Mouse (Mus musculus): ENCODE measurements around the gene Rab14. TPM values are rescaled to one million over a fixed set of nuclear protein-coding genes. Genes with fewer than 3 reads are reported as not detected.

Gene Rab14
- polyA plus RNA-seq, 1 experiment from 2014 or later = 415 TPM

DNA sequence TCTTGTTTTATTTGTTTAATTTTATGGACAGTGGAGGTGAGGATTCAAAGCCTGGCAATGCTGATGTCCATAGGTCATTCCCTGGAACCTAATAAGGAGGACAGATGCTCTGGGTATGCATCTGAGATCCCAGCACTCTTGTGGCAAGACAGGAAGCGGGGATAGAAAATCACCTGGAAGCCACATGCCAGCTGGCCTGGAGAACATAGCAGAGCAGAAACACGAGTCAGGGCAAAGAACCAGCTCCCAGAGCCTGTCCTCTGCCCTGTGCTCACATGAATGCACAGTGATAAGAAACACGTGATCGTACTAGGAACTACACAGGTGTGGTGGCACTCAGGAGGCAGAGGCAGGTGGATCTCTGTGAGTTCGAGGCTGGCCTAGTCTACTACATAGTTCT is 34.1 kb downstream of the Rab14 start:
- ATAC-seq (ENCODE audit: low FRiP score, low TSS enrichment) (no peak), DNase-seq (no peak)
- no peaks in the 10 kb centered on the region for H3K4me1 ChIP-seq (ENCODE audit: control insufficient read depth, insufficient read depth, low read length)
- H3K4me2 ChIP-seq (ENCODE audit: low read length) = no peak overlapping the region
- no peak overlapping the region for H3K27ac ChIP-seq (replicated peaks; ENCODE audit: low read depth, low read length)
- H3K36me3 ChIP-seq (ENCODE audit: control insufficient read depth, insufficient read depth, low read length) = peaks cover 84% of the 10 kb centered on the region
- WGBS = 93% methylated on average over 5 of the region's 5 CpGs
- H3K4me3 ChIP-seq (replicated peaks; ENCODE audit: low read depth, low read length) = no peak overlapping the region
- no peaks in the 10 kb centered on the region for H3K27me3 ChIP-seq (ENCODE audit: control insufficient read depth, insufficient read depth, low read length)
- H3K9ac ChIP-seq (replicated peaks; ENCODE audit: low read length) = no peak overlapping the region
- no peaks in the 10 kb centered on the region for H3K9me3 ChIP-seq (ENCODE audit: control insufficient read depth, low read length)

DNA sequence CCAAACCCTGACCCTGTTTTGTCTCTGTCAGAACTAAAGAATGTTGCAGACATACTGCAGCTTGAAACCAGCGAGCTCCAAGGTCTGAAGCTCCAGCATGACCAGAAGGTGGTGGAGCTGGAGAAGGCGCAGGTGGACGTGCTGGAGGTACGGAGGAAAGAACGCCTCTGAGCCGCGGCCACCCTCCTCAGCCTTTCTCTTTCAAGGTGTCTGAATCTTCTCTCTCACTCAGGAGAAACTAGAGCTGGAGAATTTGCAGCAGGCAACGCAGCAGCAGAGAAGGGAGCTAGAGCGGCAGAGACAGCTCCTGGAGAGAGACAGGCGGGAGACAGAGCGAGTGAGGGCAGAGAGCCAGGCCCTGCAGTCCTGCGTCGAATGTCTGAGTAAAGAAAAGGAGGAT is 35.5 kb downstream of the Rab14 start:
- ATAC-seq (ENCODE audit: low FRiP score, low TSS enrichment) = no peak
- no peak for DNase-seq
- 93% methylated on average over 13 of the region's 13 CpGs for WGBS
- H3K27ac ChIP-seq (replicated peaks; ENCODE audit: low read depth, low read length) = no peak overlapping the region
- peaks cover 75% of the 10 kb centered on the region for H3K36me3 ChIP-seq (ENCODE audit: control insufficient read depth, insufficient read depth, low read length)
- H3K4me3 ChIP-seq (replicated peaks; ENCODE audit: low read depth, low read length) = no peak overlapping the region
- no peak overlapping the region for H3K4me2 ChIP-seq (ENCODE audit: low read length)
- no peak overlapping the region for H3K9ac ChIP-seq (replicated peaks; ENCODE audit: low read length)
- no peaks in the 10 kb centered on the region for H3K27me3 ChIP-seq (ENCODE audit: control insufficient read depth, insufficient read depth, low read length)
- no peaks in the 10 kb centered on the region for H3K4me1 ChIP-seq (ENCODE audit: control insufficient read depth, insufficient read depth, low read length)
- no peaks in the 10 kb centered on the region for H3K9me3 ChIP-seq (ENCODE audit: control insufficient read depth, low read length)

- WGBS = 98% methylated on average over 5 of the region's 5 CpGs
- H3K9me3 ChIP-seq (ENCODE audit: control insufficient read depth, low read length) = no peaks in the 10 kb centered on the region
- H3K27me3 ChIP-seq (ENCODE audit: control insufficient read depth, insufficient read depth, low read length) = no peaks in the 10 kb centered on the region
- no peak overlapping the region for H3K4me3 ChIP-seq (replicated peaks; ENCODE audit: low read depth, low read length)
- H3K27ac ChIP-seq (replicated peaks; ENCODE audit: low read depth, low read length) = no peak overlapping the region
- ATAC-seq (ENCODE audit: low FRiP score, low TSS enrichment) (no peak), DNase-seq (no peak)
- H3K4me2 ChIP-seq (ENCODE audit: low read length) = no peak overlapping the region
- H3K4me1 ChIP-seq (ENCODE audit: control insufficient read depth, insufficient read depth, low read length) = no peaks in the 10 kb centered on the region
- no peak overlapping the region for H3K9ac ChIP-seq (replicated peaks; ENCODE audit: low read length)
- H3K36me3 ChIP-seq (ENCODE audit: control insufficient read depth, insufficient read depth, low read length) = peaks cover 70% of the 10 kb centered on the region
Measured at GRCm38 (mm10) chr2:35163396-35163795, 37.5 kb downstream of the Rab14 start.

GRCm38 (mm10) chr2:35161846-35162488 is 39.0 kb downstream of the Rab14 start:
- Histone ChIP-seq H3K27ac (replicated peaks; ENCODE audit: low read depth, low read length) (no peak overlapping the region), H3K9me3 (ENCODE audit: control insufficient read depth, low read length) (no peaks in the 10 kb centered on the region), H3K4me1 (ENCODE audit: control insufficient read depth, insufficient read depth, low read length) (no peaks in the 10 kb centered on the region), H3K4me2 (ENCODE audit: low read length) (no peak overlapping the region), H3K27me3 (ENCODE audit: control insufficient read depth, insufficient read depth, low read length) (no peaks in the 10 kb centered on the region), H3K9ac (replicated peaks; ENCODE audit: low read length) (no peak overlapping the region), H3K36me3 (ENCODE audit: control insufficient read depth, insufficient read depth, low read length) (peaks cover 69% of the 10 kb centered on the region), H3K4me3 (replicated peaks; ENCODE audit: low read depth, low read length) (no peak overlapping the region)
- DNase-seq (no peak), ATAC-seq (ENCODE audit: low FRiP score, low TSS enrichment) (no peak)
- 90% methylated on average over 4 of the region's 4 CpGs for WGBS

DNA sequence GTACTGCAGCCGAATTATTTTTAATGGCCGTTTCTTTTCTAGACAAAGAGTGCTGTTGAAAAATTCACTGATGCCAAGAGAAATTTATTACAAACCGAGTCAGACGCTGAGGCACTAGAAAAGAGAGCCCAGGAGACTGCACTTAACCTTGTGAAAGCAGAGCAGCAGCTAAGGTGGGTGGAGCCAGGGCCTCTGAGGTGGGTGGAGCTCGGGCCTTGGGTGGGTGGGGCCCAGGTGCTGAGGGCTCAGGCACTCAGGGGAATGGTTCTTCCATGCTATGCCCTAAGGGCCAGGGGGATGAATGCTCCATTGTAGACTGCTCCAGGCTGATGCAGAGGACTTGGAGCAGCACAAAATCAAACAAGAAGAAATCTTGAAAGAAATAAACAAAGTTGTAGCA is 40.7 kb downstream of the Rab14 start:
- Histone ChIP-seq H3K4me1 (ENCODE audit: control insufficient read depth, insufficient read depth, low read length) (no peaks in the 10 kb centered on the region), H3K4me3 (replicated peaks; ENCODE audit: low read depth, low read length) (no peak overlapping the region), H3K36me3 (ENCODE audit: control insufficient read depth, insufficient read depth, low read length) (peaks cover 69% of the 10 kb centered on the region), H3K27ac (replicated peaks; ENCODE audit: low read depth, low read length) (no peak overlapping the region), H3K27me3 (ENCODE audit: control insufficient read depth, insufficient read depth, low read length) (no peaks in the 10 kb centered on the region), H3K9ac (replicated peaks; ENCODE audit: low read length) (no peak overlapping the region), H3K4me2 (ENCODE audit: low read length) (no peak overlapping the region), H3K9me3 (ENCODE audit: control insufficient read depth, low read length) (no peaks in the 10 kb centered on the region)
- ATAC-seq (ENCODE audit: low FRiP score, low TSS enrichment) = no peak
- WGBS = 75% methylated on average over 5 of the region's 5 CpGs
- no peak for DNase-seq

DNA sequence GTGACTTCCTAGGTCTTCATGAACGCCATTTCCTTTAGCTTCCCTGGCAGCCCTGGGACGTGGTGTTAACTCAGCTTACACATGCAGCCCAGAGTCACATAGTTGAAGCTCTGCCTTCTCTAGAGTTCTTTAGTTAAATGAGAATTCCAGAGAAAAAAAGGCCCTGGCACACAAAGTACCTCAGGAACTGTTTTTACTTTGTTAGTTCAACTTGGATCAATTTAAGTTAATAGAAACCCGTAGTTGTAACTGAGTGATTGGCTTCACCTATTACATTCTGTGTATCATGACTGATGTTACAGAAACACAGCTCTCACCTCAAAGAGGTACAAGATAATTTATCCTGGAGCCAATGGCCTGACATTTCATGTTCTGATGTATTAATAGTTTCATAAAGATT is 42.6 kb downstream of the Rab14 start:
- WGBS = 90% methylated on average over 3 of the region's 3 CpGs
- no peak for DNase-seq
- Histone ChIP-seq H3K4me3 (replicated peaks; ENCODE audit: low read depth, low read length) (no peak overlapping the region), H3K9ac (replicated peaks; ENCODE audit: low read length) (no peak overlapping the region), H3K27me3 (ENCODE audit: control insufficient read depth, insufficient read depth, low read length) (no peaks in the 10 kb centered on the region), H3K4me1 (ENCODE audit: control insufficient read depth, insufficient read depth, low read length) (no peaks in the 10 kb centered on the region), H3K9me3 (ENCODE audit: control insufficient read depth, low read length) (no peaks in the 10 kb centered on the region), H3K4me2 (ENCODE audit: low read length) (no peak overlapping the region), H3K36me3 (ENCODE audit: control insufficient read depth, insufficient read depth, low read length) (peaks cover 75% of the 10 kb centered on the region), H3K27ac (replicated peaks; ENCODE audit: low read depth, low read length) (no peak overlapping the region)
- no peak for ATAC-seq (ENCODE audit: low FRiP score, low TSS enrichment)

DNA sequence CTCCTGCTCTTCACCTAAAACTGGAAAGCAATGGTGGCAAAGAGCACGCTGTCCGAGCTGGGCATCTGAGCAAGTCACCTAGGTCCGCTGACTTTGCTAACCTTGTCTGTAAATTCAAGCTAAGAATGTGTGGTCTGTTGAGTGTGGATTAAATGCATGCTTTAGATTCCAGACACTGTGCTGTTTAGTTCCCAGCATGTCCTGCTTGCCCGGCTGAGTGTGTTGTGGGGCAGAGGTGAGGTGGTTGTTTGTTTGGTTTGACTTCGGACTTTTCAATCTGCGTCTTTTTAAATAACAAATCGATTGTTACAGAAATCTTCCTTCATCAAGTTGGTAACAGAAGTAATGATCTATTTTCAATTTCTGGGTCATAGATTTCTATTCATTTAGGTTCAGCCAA is 43.1 kb downstream of the Rab14 start:
- ATAC-seq (ENCODE audit: low FRiP score, low TSS enrichment) (no peak), DNase-seq (no peak)
- H3K36me3 ChIP-seq (ENCODE audit: control insufficient read depth, insufficient read depth, low read length) = peaks cover 75% of the 10 kb centered on the region

GRCm38 (mm10) chr2:35156985-35157384 is 43.9 kb downstream of the Rab14 start:
- no peak overlapping the region for H3K4me2 ChIP-seq (ENCODE audit: low read length)
- WGBS = 93% methylated on average over 2 of the region's 2 CpGs
- ATAC-seq (ENCODE audit: low FRiP score, low TSS enrichment) (no peak), DNase-seq (no peak)
- no peak overlapping the region for H3K9ac ChIP-seq (replicated peaks; ENCODE audit: low read length)
- H3K27ac ChIP-seq (replicated peaks; ENCODE audit: low read depth, low read length) = no peak overlapping the region
- no peaks in the 10 kb centered on the region for H3K27me3 ChIP-seq (ENCODE audit: control insufficient read depth, insufficient read depth, low read length)
- H3K9me3 ChIP-seq (ENCODE audit: control insufficient read depth, low read length) = no peaks in the 10 kb centered on the region
- H3K36me3 ChIP-seq (ENCODE audit: control insufficient read depth, insufficient read depth, low read length) = peaks cover 76% of the 10 kb centered on the region
- H3K4me3 ChIP-seq (replicated peaks; ENCODE audit: low read depth, low read length) = no peak overlapping the region
- no peaks in the 10 kb centered on the region for H3K4me1 ChIP-seq (ENCODE audit: control insufficient read depth, insufficient read depth, low read length)

More for the DNA sequence above, 43.1 kb downstream of the Rab14 start:
- 92% methylated on average over 7 of the region's 7 CpGs for WGBS
- Histone ChIP-seq H3K27ac (replicated peaks; ENCODE audit: low read depth, low read length) (no peak overlapping the region), H3K4me1 (ENCODE audit: control insufficient read depth, insufficient read depth, low read length) (no peaks in the 10 kb centered on the region), H3K27me3 (ENCODE audit: control insufficient read depth, insufficient read depth, low read length) (no peaks in the 10 kb centered on the region), H3K9ac (replicated peaks; ENCODE audit: low read length) (no peak overlapping the region), H3K4me3 (replicated peaks; ENCODE audit: low read depth, low read length) (no peak overlapping the region), H3K4me2 (ENCODE audit: low read length) (no peak overlapping the region), H3K9me3 (ENCODE audit: control insufficient read depth, low read length) (no peaks in the 10 kb centered on the region)

- H3K36me3 ChIP-seq (ENCODE audit: control insufficient read depth, insufficient read depth, low read length) = peaks cover 95% of the 10 kb centered on the region
- H3K27me3 ChIP-seq (ENCODE audit: control insufficient read depth, insufficient read depth, low read length) = no peaks in the 10 kb centered on the region
- WGBS = 89% methylated on average over 8 of the region's 8 CpGs
- H3K9me3 ChIP-seq (ENCODE audit: control insufficient read depth, low read length) = no peaks in the 10 kb centered on the region
- no peak overlapping the region for H3K4me2 ChIP-seq (ENCODE audit: low read length)
- ATAC-seq (ENCODE audit: low FRiP score, low TSS enrichment) = no peak
- no peak for DNase-seq
- no peak overlapping the region for H3K27ac ChIP-seq (replicated peaks; ENCODE audit: low read depth, low read length)
- H3K4me3 ChIP-seq (replicated peaks; ENCODE audit: low read depth, low read length) = no peak overlapping the region
- H3K4me1 ChIP-seq (ENCODE audit: control insufficient read depth, insufficient read depth, low read length) = no peaks in the 10 kb centered on the region
- no peak overlapping the region for H3K9ac ChIP-seq (replicated peaks; ENCODE audit: low read length)
Measured at GRCm38 (mm10) chr2:35153844-35154554, 46.9 kb downstream of the Rab14 start.
